Comparison of ENCODE assay signal across 8 mouse cellular contexts in genomic region chr8:78438121-78438520, GRCm38 (mm10). TPM values are rescaled to one million over a fixed set of nuclear protein-coding genes. Genes with fewer than 3 reads are reported as not detected.
DNase-seq lines count a peak whose midpoint lies in the region; ATAC-seq lines count a peak whose summit lies in the region.

No protein-coding gene starts in this region.

- no peaks in the 10 kb centered on the region for H3K36me3 ChIP-seq in heart, embryonic 10.5 days
- H3K36me3 ChIP-seq in heart, embryonic 15.5 days = no peaks in the 10 kb centered on the region
- no peaks in the 10 kb centered on the region for H3K36me3 ChIP-seq in limb, embryonic 13.5 days

- H3K9ac ChIP-seq in heart, embryonic 15.5 days = no peak overlapping the region
- H3K9ac ChIP-seq in limb, embryonic 13.5 days = no peak overlapping the region

- peaks cover 32% of the 10 kb centered on the region for H3K4me1 ChIP-seq in heart, embryonic 10.5 days
- peaks cover 32% of the 10 kb centered on the region for H3K4me1 ChIP-seq in heart, embryonic 15.5 days (replicated peaks)
- peaks cover 30% of the 10 kb centered on the region for H3K4me1 ChIP-seq in limb, embryonic 13.5 days

- peak overlapping the region; percentile 44 for H3K4me3 ChIP-seq in heart, embryonic 10.5 days
- peak overlapping the region; percentile 25; the same call in 1 of the 2 replicates for H3K4me3 ChIP-seq in heart, embryonic 15.5 days
- H3K4me3 ChIP-seq in limb, embryonic 13.5 days = 0 out of 2 replicates have a peak overlapping the region, but pooled peaks have one; percentile 22

- WGBS in heart, embryonic 10.5 days = under 1% methylated on average over 18 of the region's 18 CpGs
- under 1% methylated on average over 18 of the region's 18 CpGs for whole genome bisulfite sequencing in heart, embryonic 15.5 days
- under 1% methylated on average over 16 of the region's 18 CpGs for WGBS in limb, embryonic 13.5 days

- H3K27me3 ChIP-seq in heart, embryonic 10.5 days (ENCODE audit: insufficient read depth, poor library complexity, severe bottlenecking) = peaks cover 96% of the 10 kb centered on the region
- peaks cover 92% of the 10 kb centered on the region for H3K27me3 ChIP-seq in heart, embryonic 15.5 days
- H3K27me3 ChIP-seq in limb, embryonic 13.5 days = peaks cover 95% of the 10 kb centered on the region

- ATAC-seq in heart, embryonic 15.5 days (replicated peaks; ENCODE audit: insufficient number of reproducible peaks, insufficient read depth, low FRiP score, low read depth) = no peak
- peak; percentile 58; the same call in 1 of the 2 replicates for ATAC-seq in limb, embryonic 13.5 days (ENCODE audit: low FRiP score, low read depth)
- no peak for ATAC-seq in inflammation-experienced regulatory T-cells, adult 6 months

- peak overlapping the region; percentile 52 for H3K4me2 ChIP-seq in heart, embryonic 15.5 days
- H3K4me2 ChIP-seq in limb, embryonic 13.5 days (replicated peaks) = peak overlapping the region; percentile 48

- H3K27ac ChIP-seq in heart, embryonic 10.5 days = no peak overlapping the region
- no peak overlapping the region for H3K27ac ChIP-seq in heart, embryonic 15.5 days
- no peak overlapping the region for H3K27ac ChIP-seq in limb, embryonic 13.5 days

- no peaks in the 10 kb centered on the region for H3K9me3 ChIP-seq in heart, embryonic 10.5 days
- no peaks in the 10 kb centered on the region for H3K9me3 ChIP-seq in heart, embryonic 15.5 days (replicated peaks)
- no peaks in the 10 kb centered on the region for H3K9me3 ChIP-seq in limb, embryonic 13.5 days

- peak; percentile 77 for DNase-seq in heart, embryonic 10.5 days (ENCODE audit: low spot score)
- no peak for DNase-seq in heart, adult 11 months
- peak; percentile 67 to 74 for DNase-seq in adrenal gland, postnatal 36 days
- peak; percentile 75 for DNase-seq in retina, embryonic 14.5 days (ENCODE audit: low spot score)
- DNase-seq in spleen, postnatal 4 days (ENCODE audit: low spot score in 2 of 2) = no peak

RNA-seq across cellular contexts. Expression of gene Pou4f2, which starts 1.7 kb away (rescaled TPM):
- polyA plus RNA-seq in heart, embryonic 10.5 days (2016; fragmentation: Nextera tagmentation; extraction: Ambion mirVana) = not detected in 2 replicates
- not detected for total RNA-seq in adrenal gland, postnatal 36 days (2021)
- polyA plus RNA-seq in heart, embryonic 15.5 days (2015; fragmentation: Nextera tagmentation; extraction: Ambion mirVana) = not detected in 2 replicates
- 0.09 TPM in 1 of 2 replicates, not detected in the other for polyA plus RNA-seq in limb, embryonic 13.5 days (2015; fragmentation: Nextera tagmentation; extraction: Ambion mirVana)
- polyA plus RNA-seq in inflammation-experienced regulatory T-cells, adult 6 months (2017; shearing (Covaris generic)) = not detected

Comparison
In these comparisons a context has a peak if more than half of its experiments do, and no peak if none do; other contexts are left out.
1. DNase-seq: peak in heart, embryonic 10.5 days (single experiment), adrenal gland, postnatal 36 days (2 of 2) and retina, embryonic 14.5 days (single experiment); none in heart, adult 11 months (single experiment) and spleen, postnatal 4 days (0 of 2).
2. Peak in every context shown above with its lines, with median percentiles within 50 percentile points of each other: H3K4me3 ChIP-seq.